Mouse (Mus musculus) E14TG2a.4 (cell line): ENCODE measurements around the gene Chmp2a.

ENCODE experiments used
- H3K27me3 ChIP-seq: 2 replicates; pipeline ENCODE4 v1.6.1; 2014; ENCODE audit warnings: low read length, control low read depth; ENCODE audit not compliant: insufficient read depth
- H3K36me3 ChIP-seq: 2 replicates; pipeline ENCODE4 v1.6.1; 2014; ENCODE audit warnings: low read length, control low read depth; ENCODE audit not compliant: insufficient read depth
- H3K4me1 ChIP-seq: replicated peaks from 2 replicates; pipeline ENCODE4 v1.6.1; 2014; ENCODE audit warnings: low read depth, low read length, control low read depth
- H3K4me3 ChIP-seq: replicated peaks from 2 replicates; pipeline ENCODE4 v1.5.1; 2014; ENCODE audit warnings: mild to moderate bottlenecking, low read length
- H3K9me3 ChIP-seq: 2 replicates; pipeline ENCODE4 v1.6.1; 2014; ENCODE audit warnings: low read length, control low read depth
- CTCF ChIP-seq: conservative IDR thresholded peaks from 2 replicates; pipeline ENCODE4 v1.5.1; 2014; ENCODE audit warnings: low read length
- NANOG ChIP-seq: IDR thresholded peaks from 2 replicates; pipeline ENCODE4 v1.6.1; 2014; ENCODE audit warnings: borderline replicate concordance, low read length, mixed read lengths
- POU5F1 ChIP-seq: IDR thresholded peaks from 2 replicates; pipeline ENCODE4 v1.6.1; 2014; ENCODE audit warnings: low read length, borderline replicate concordance

Chmp2a gene

DNA sequence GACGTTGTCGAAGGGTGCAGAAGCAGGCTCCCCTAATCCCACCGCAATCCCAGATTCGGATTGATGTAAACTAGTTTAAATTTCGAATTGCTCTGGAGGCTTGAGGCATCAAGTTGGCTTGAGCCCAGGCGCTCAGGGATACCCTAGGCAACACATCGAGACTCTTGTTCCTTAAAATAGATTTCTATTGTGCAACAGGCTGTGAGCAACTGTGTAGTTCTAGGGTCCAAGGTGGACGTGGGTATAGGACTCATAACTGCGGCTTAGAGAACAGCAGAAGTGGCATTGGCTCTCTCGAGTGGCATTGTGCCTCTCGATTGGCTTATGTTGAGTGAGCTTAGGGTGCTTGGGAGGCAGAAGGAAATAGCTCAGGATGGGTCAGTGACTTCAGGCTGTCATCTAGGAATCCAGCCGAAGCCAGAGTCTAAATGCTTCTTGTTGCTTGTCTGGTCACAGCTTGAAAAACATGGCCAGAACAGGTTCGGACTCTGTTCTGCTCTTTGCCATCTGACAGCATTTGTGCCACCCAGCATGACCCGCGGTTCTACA is 4.1 kb upstream of the Chmp2a start:
- no peak for TF ChIP-seq CTCF
- no peak for TF ChIP-seq NANOG
- no peak for TF ChIP-seq POU5F1
- no peaks in the 10 kb centered on the region for H3K9me3 ChIP-seq

DNA sequence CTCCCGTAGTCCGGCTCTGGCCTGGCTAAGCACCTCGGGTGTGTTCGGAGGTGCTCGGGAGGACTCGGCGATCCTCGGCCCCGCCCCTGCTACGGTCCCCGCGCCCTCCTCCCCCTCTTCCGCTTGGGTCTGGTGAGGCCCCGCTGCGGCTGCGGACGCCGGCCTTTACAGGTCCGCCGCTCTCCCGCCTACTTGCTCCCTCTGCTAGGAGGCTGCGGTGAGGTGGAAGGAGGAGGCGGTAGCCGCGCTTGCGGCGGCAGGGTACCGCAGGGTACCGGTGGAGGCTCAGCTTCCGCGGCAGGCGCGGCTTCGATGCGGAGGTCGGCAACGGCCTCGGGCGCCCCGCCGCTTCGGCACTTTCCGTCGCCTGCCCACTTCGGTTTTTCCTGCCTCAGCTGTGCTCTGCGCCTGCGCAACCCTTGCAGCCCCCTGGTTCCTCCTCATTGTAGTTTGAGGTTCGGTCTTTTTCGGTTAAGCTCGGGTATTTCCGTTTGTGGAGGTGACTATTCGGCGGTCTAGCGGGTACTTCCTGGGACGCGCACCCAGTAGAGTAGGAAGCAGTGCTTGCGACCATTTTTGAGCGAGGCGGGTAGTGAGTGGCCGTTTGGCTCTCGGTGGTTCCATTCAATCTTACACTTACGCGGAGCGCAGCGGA is 3.4 kb upstream of the Chmp2a start, which contains the start of gene Ube2m:
Ube2m (minus strand) TSS at position 375 of the 655 bp plus-strand sequence.
- peaks cover 48% of the 10 kb centered on the region for H3K36me3 ChIP-seq
- H3K27me3 ChIP-seq: peaks cover 4% of the 10 kb centered on the region; the same call in 1 of the 2 replicates
- H3K9me3 ChIP-seq: no peaks in the 10 kb centered on the region
- peaks cover 79% of the 10 kb centered on the region for H3K4me1 ChIP-seq
- H3K4me3 ChIP-seq: peak within 1 kb of the TSS; percentile 89
- TF ChIP-seq NANOG (no peak), CTCF (no peak), POU5F1 (no peak)

More for the DNA sequence above, 4.1 kb upstream of the Chmp2a start:
- peaks cover 42% of the 10 kb centered on the region for H3K36me3 ChIP-seq
- peaks cover 10% of the 10 kb centered on the region for H3K27me3 ChIP-seq
- H3K4me1 ChIP-seq: peaks cover 76% of the 10 kb centered on the region
- H3K4me3 ChIP-seq: peak overlapping the region; percentile 89

DNA sequence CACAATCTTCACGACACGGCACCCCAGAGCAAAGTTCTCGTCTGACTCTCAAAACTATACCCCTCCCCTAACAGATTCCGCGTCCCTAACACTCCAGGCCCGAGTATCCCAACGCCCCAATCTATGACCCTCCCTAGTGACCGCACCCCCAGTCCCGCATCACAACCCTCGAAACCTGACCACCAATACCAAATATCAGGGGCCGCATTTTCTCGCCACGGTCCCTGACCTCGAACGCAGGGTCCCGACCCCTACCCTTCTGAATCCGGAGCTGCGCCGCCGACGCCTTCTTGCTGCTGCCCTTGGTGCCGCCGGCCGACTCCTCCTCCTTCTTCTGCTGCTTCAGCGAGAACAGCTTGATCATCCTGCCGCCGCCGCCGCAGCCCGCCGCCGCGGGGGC is 2.8 kb upstream of the Chmp2a start:
- no peak for TF ChIP-seq POU5F1
- no peak for TF ChIP-seq NANOG
- TF ChIP-seq CTCF: no peak
- H3K4me3 ChIP-seq: peak overlapping the region; percentile 89
- H3K9me3 ChIP-seq: no peaks in the 10 kb centered on the region
- peaks cover 55% of the 10 kb centered on the region for H3K36me3 ChIP-seq
- no peaks in the 10 kb centered on the region for H3K27me3 ChIP-seq
- H3K4me1 ChIP-seq: peaks cover 79% of the 10 kb centered on the region

DNA sequence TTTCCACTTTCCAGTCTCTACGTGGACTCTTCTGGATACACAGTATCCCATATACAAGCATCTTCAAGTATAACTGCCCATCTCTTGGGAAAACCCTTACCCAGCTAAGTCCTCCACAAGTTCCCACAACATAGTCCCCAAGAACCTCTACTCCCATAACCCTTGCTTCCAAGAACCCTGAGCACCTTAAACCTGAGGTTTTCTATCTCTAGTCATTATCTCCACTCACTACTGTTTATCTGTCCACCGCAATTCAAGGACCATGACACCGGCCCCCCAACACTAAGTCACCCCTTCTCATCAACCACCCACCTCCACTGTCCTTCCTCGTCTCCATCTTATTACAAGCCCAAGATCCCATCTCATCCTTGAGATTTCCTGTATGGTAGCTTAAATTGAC is 2.2 kb upstream of the Chmp2a start:
- TF ChIP-seq NANOG (no peak), CTCF (no peak), POU5F1 (no peak)
- Histone ChIP-seq H3K36me3 (peaks cover 61% of the 10 kb centered on the region), H3K27me3 (no peaks in the 10 kb centered on the region), H3K4me3 (peak overlapping the region; percentile 89), H3K4me1 (peaks cover 79% of the 10 kb centered on the region), H3K9me3 (no peaks in the 10 kb centered on the region)

DNA sequence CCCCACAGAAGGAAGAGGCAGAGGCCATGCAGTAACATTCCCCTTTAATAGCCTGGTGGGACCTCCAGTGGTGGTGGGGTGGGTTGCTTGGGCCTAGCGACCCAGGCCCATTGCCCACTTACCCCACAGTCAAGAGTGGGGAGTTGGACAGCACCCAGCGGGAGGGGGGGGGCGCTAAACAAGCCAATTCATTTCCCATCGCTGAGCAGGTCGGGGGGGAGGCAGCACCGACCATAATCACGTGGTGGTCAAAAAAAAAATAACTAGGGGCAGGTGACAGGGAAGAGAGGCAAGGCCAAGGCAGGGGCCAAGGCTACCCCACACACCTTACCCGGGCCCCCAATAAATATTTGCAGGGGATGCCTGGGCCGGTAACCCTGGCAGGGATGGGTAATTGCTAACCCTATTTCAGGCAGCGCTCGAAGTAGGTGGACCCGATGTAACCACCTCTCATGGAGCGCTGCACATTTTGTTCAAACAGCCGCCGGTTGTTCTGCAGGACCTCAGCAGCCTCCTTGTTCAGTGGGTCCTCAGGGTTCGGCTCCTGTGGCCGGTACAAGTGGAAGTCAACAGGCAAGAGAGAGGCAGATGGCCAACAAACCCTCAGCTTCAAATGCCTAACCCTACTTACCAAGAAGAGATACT is 726 bp upstream of the Chmp2a start:
- Histone ChIP-seq H3K9me3 (no peaks in the 10 kb centered on the region), H3K4me3 (peak overlapping the region; percentile 89), H3K36me3 (peaks cover 63% of the 10 kb centered on the region), H3K27me3 (no peaks in the 10 kb centered on the region), H3K4me1 (peaks cover 78% of the 10 kb centered on the region)
- no peak for TF ChIP-seq CTCF
- TF ChIP-seq POU5F1: no peak
- no peak for TF ChIP-seq NANOG

- Histone ChIP-seq H3K27me3 (no peaks in the 10 kb centered on the region), H3K36me3 (peaks cover 78% of the 10 kb centered on the region), H3K4me1 (peaks cover 78% of the 10 kb centered on the region), H3K4me3 (peak overlapping the region; percentile 89), H3K9me3 (no peaks in the 10 kb centered on the region)
- TF ChIP-seq POU5F1 (no peak), NANOG (no peak), CTCF (no peak)
Measured at GRCm38 (mm10) chr7:13033451-13034147, 1.0 kb downstream of the Chmp2a start.

DNA sequence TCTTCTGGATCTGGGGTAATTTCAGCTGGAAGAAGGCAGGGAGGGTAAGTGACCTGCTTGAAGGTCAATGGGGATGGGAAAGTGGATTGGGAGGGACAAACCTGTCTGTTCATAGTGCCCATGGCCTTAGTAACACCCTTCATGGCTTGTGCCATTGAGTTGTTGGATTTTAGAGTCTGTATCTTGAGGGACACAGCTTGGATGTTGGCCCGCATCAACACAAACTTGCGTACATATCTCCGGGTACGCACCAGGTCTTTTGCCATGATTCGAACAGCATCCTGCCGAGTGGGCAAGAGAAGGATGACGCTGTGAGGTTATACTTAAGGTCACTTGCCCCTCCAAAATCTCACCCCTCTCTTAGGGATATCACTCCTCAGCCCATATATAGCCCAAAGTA is 2.1 kb downstream of the Chmp2a start:
- TF ChIP-seq POU5F1 (no peak), NANOG (no peak), CTCF (no peak)
- peaks cover 89% of the 10 kb centered on the region for H3K4me1 ChIP-seq
- H3K4me3 ChIP-seq: peak overlapping the region; percentile 89
- no peaks in the 10 kb centered on the region for H3K27me3 ChIP-seq
- peaks cover 88% of the 10 kb centered on the region for H3K36me3 ChIP-seq
- H3K9me3 ChIP-seq: no peaks in the 10 kb centered on the region

GRCm38 (mm10) chr7:13031983-13032382 is 2.6 kb downstream of the Chmp2a start:
- Histone ChIP-seq H3K4me1 (peaks cover 93% of the 10 kb centered on the region), H3K4me3 (peak overlapping the region; percentile 89; the same call in 1 of the 2 replicates), H3K9me3 (no peaks in the 10 kb centered on the region), H3K36me3 (peaks cover 93% of the 10 kb centered on the region), H3K27me3 (no peaks in the 10 kb centered on the region)
- TF ChIP-seq CTCF: no peak
- TF ChIP-seq POU5F1: no peak
- TF ChIP-seq NANOG: no peak
